Mouse (Mus musculus) bone marrow, adult 2 months (tissue): ENCODE results near the gene Tbc1d7.

Experiments
- CTCF ChIP-seq: fragments of 200-500 bp; IDR thresholded peaks from 2 replicates; pipeline ENCODE4 v1.5.1; 2011; ENCODE audit warnings: low read length, control low read depth; ENCODE audit not compliant: control insufficient read depth, insufficient read depth
- POLR2A ChIP-seq: fragments of 200-500 bp; IDR thresholded peaks from 2 replicates; pipeline ENCODE4 v1.6.1; 2011; ENCODE audit warnings: low read depth, mild to moderate bottlenecking, control low read depth, low read length, borderline replicate concordance; ENCODE audit not compliant: control insufficient read depth

DNA sequence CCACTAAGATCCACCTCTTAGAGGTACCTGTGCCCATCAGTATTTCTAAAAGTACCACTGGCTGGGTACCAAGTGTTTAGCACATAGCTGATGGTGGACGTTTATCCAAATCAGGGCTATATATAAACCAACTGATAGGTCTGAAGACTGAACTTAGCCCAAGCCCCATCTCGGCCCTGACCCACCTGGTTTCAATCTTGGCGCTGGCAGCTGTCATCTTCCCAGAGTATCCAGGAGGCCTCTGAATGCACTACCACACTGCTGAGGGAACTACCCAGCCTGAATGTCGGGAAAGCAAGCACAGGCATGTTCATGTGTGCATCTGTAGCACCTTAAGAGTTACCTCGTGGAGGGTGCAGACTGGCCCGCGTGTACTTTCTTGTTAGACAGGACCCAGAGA, 68.4 kb downstream of the Tbc1d7 start:
- TF ChIP-seq CTCF: no peak
- TF ChIP-seq POLR2A: no peak
